ENCODE assay signal across 25 mouse cellular contexts in the genomic region with DNA sequence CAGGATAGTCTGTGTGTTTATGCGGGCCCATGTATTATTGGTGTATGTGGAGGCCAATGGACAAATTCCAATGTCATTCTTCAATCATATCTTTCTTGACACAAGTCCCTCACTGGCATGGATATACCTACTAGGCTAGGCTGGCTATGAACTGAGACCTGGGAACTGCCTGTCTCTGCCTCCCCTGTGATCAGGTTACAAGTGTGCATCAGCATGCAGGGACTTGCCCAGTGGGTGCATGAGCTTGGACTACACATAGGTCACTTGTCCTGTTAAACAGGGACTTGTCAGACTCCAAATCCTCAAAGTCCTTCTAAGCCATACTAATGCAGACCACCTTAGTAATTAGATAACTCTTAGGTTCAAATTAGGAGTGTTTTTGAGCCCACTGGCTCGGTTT.
"Had no signal": no experiment of that assay in that cellular context is flagged by ENCODE, and none has a peak within 500 bp of the region (broad histone marks: within the 10 kb centered on the region; RNA-seq: fewer than 3 reads in every experiment).

No protein-coding gene starts in this region.

- H3K27ac ChIP-seq: embryonic facial prominence, embryonic 10.5 days; embryonic facial prominence, embryonic 12.5 days; embryonic facial prominence, embryonic 13.5 days; embryonic facial prominence, embryonic 15.5 days; forebrain, embryonic 10.5 days; forebrain, embryonic 12.5 days; forebrain, embryonic 13.5 days; forebrain, embryonic 15.5 days; gastrocnemius, adult 2 months; heart, adult 2 months had no signal

- H3K4me3 ChIP-seq: embryonic facial prominence, embryonic 10.5 days; embryonic facial prominence, embryonic 12.5 days; embryonic facial prominence, embryonic 13.5 days; embryonic facial prominence, embryonic 15.5 days; erythroblast, embryonic 14.5 days; forebrain, embryonic 10.5 days; forebrain, embryonic 12.5 days; forebrain, embryonic 13.5 days; forebrain, embryonic 15.5 days; gastrocnemius, adult 2 months; heart, adult 2 months had no signal

- H3K9ac ChIP-seq: embryonic facial prominence, embryonic 12.5 days; embryonic facial prominence, embryonic 13.5 days; embryonic facial prominence, embryonic 15.5 days; forebrain, embryonic 12.5 days; forebrain, embryonic 13.5 days; forebrain, embryonic 15.5 days; forebrain, postnatal 0 days had no signal

- DNase-seq: cerebellum, adult 9-10 months; cerebellum, adult 9-11 months; cerebellum, postnatal 10 days; cerebellum, postnatal 14 days; cerebellum, postnatal 25 days; cerebellum, postnatal 36 days; embryo, embryonic 11 days; forebrain, postnatal 0 days; gastrocnemius, adult 2 months; gastrocnemius, postnatal 10 days; gastrocnemius, postnatal 14 days; gastrocnemius, postnatal 25 days; gastrocnemius, postnatal 36 days; heart, adult 11 months; heart, adult 18-20 months; heart, adult 2 months had no signal

- H3K4me1 ChIP-seq: forebrain, embryonic 12.5 days had no signal

- H3K4me2 ChIP-seq: embryonic facial prominence, embryonic 12.5 days; embryonic facial prominence, embryonic 13.5 days; embryonic facial prominence, embryonic 15.5 days; forebrain, embryonic 12.5 days; forebrain, embryonic 13.5 days; forebrain, embryonic 15.5 days had no signal

- H3K36me3 ChIP-seq: embryonic facial prominence, embryonic 10.5 days; embryonic facial prominence, embryonic 12.5 days; embryonic facial prominence, embryonic 13.5 days; embryonic facial prominence, embryonic 15.5 days; forebrain, embryonic 10.5 days; forebrain, embryonic 12.5 days; forebrain, embryonic 15.5 days had no signal

- H3K27me3 ChIP-seq: embryonic facial prominence, embryonic 12.5 days; embryonic facial prominence, embryonic 13.5 days; embryonic facial prominence, embryonic 15.5 days; forebrain, embryonic 12.5 days; forebrain, embryonic 13.5 days; forebrain, embryonic 15.5 days had no signal

- H3K9me3 ChIP-seq: embryonic facial prominence, embryonic 10.5 days; embryonic facial prominence, embryonic 12.5 days; embryonic facial prominence, embryonic 13.5 days; embryonic facial prominence, embryonic 15.5 days; forebrain, embryonic 10.5 days; forebrain, embryonic 12.5 days; forebrain, embryonic 13.5 days; forebrain, embryonic 15.5 days had no signal
